Mouse (Mus musculus) C2C12 (cell line): ENCODE measurements around the gene Spop. TPM values are rescaled to one million over a fixed set of nuclear protein-coding genes. Genes with fewer than 3 reads are reported as not detected.

ENCODE experiments used
- H3K27me3 ChIP-seq: one replicate; pipeline ENCODE4 v1.6.1; 2011; ENCODE audit not compliant: control insufficient read depth, insufficient read depth, insufficient read length
- H3K36me3 ChIP-seq: one replicate; pipeline ENCODE4 v1.6.1; 2011; ENCODE audit not compliant: control insufficient read depth, insufficient read depth
- H3K4me3 ChIP-seq: one replicate; pipeline ENCODE4 v1.5.1; 2011; ENCODE audit warnings: mild to moderate bottlenecking, control low read depth; ENCODE audit not compliant: poor library complexity, insufficient read depth, severe bottlenecking
- H3K79me2 ChIP-seq: one replicate; pipeline ENCODE4 v1.6.1; 2011; ENCODE audit not compliant: control insufficient read depth, insufficient read depth
- H3K79me3 ChIP-seq: one replicate; pipeline ENCODE4 v1.6.1; 2011; ENCODE audit warnings: low read depth, control low read depth
- H3ac ChIP-seq: one replicate; pipeline ENCODE3; 2011; ENCODE audit warnings: low read depth; ENCODE audit not compliant: control insufficient read depth, insufficient read length
- CEBPB ChIP-seq: IDR thresholded peaks from one replicate; pipeline ENCODE4 v1.6.1; 2011; ENCODE audit warnings: low read depth, mild to moderate bottlenecking, control low read depth, moderate library complexity
- CTCF ChIP-seq: IDR thresholded peaks from one replicate; pipeline ENCODE4 v1.5.1; 2011; ENCODE audit not compliant: control insufficient read depth, insufficient read depth, insufficient read length
- FOSL1 ChIP-seq: IDR thresholded peaks from one replicate; pipeline ENCODE4 v1.8.0; 2011; ENCODE audit warnings: mild to moderate bottlenecking, low read length; ENCODE audit not compliant: poor library complexity, insufficient read depth, severe bottlenecking
- MAX ChIP-seq: IDR thresholded peaks from one replicate; pipeline ENCODE4 v1.6.1; 2011; ENCODE audit warnings: mild to moderate bottlenecking, control low read depth
- MYOD1 ChIP-seq: IDR thresholded peaks from one replicate; pipeline ENCODE4 v1.6.1; 2011; ENCODE audit warnings: low read depth; ENCODE audit not compliant: control insufficient read depth, insufficient read length
- MYOG ChIP-seq: IDR thresholded peaks from one replicate; pipeline ENCODE4 v1.6.1; 2011; ENCODE audit not compliant: control insufficient read depth, insufficient read length; ENCODE audit errors: extremely low read depth
- USF1 ChIP-seq: IDR thresholded peaks from one replicate; pipeline ENCODE4 v1.6.1; 2011; ENCODE audit warnings: low read depth, mild to moderate bottlenecking, control low read depth, moderate library complexity
- polyA plus RNA-seq: library from polyadenylated mRNA; unstranded; fragments of >200 nt; fragmentation: generic; extraction: Trizol; gene quantifications from one replicate; pipeline ENCODE4 v1.2.1, GENCODE M21; 2012; ENCODE audit warnings: missing spikeins

The Spop gene
- polyA plus RNA-seq, 1 experiment: 59.0 TPM

- no peaks in the 10 kb centered on the region for H3K36me3 ChIP-seq
These were observed 45.6 kb upstream of the Spop start for GRCm38 (mm10) chr11:95368231-95368823.

GRCm38 (mm10) chr11:95368871-95369270 is 45.0 kb upstream of the Spop start:
- no peaks in the 10 kb centered on the region for H3K36me3 ChIP-seq
- H3K79me2 ChIP-seq: no peaks in the 10 kb centered on the region
- H3K27me3 ChIP-seq: no peaks in the 10 kb centered on the region
- no peak overlapping the region for H3K4me3 ChIP-seq
- H3K79me3 ChIP-seq: no peaks in the 10 kb centered on the region
- no peak overlapping the region for H3ac ChIP-seq
- no peak for TF ChIP-seq FOSL1
- no peak for TF ChIP-seq CEBPB
- no peak for TF ChIP-seq MAX
- no peak for TF ChIP-seq CTCF
- TF ChIP-seq USF1: no peak
- no peak for TF ChIP-seq MYOG
- no peak for TF ChIP-seq MYOD1

More at GRCm38 (mm10) chr11:95368231-95368823, 45.6 kb upstream of the Spop start:
- no peaks in the 10 kb centered on the region for H3K79me3 ChIP-seq
- no peaks in the 10 kb centered on the region for H3K79me2 ChIP-seq
- H3ac ChIP-seq: no peak overlapping the region
- H3K4me3 ChIP-seq: no peak overlapping the region
- TF ChIP-seq MAX (no peak), FOSL1 (no peak), CEBPB (no peak), CTCF (no peak), MYOG (no peak), USF1 (no peak), MYOD1 (no peak)
- no peaks in the 10 kb centered on the region for H3K27me3 ChIP-seq

DNA sequence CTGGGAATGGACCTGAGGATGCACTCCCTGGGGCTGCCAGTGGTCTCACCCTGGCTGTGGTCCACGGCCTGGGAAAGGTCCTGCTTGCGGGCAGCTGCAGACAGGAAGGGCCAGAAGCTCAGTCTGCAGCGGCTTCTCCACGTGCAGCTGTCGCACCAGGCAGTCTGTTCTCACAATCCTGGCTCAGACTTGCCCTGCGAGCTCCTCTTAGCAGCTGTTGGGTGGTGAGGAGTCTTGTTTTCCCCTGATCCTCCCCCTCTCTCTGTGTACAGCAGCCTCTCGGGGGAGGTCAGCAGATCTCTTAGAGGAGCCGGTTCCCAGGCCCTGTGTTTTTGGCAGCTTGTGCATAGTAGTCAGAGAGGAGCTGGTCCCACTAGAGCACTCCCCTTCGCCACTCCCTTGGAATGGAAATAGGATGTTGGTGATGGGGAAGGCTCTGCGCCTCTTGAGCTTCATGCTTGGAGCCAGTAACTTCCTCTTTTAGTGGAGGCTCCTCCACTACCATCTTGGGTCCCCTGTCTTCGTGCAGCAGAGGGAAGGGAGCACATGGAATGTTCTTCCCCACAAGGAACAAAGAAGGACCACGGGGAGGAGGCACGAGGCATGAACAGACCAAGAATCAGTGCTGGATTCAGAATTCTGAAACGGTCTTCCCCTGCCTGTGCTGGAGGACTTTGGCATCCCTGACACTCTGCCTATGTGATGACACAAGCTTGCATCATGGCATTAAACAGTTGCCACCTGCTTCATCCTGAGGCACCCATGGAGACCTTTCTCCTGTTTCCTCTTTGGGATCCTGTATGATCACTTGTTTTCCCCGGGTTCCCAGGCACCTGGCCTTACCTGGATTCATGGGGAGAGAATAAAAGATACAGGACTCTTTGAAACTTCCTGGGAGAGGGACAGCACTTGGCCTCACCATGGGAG is 43.7 kb upstream of the Spop start:
- TF ChIP-seq MYOD1 (peak; percentile 86), MAX (no peak)
- Histone ChIP-seq H3K79me2 (no peaks in the 10 kb centered on the region), H3ac (no peak overlapping the region), H3K36me3 (no peaks in the 10 kb centered on the region), H3K79me3 (no peaks in the 10 kb centered on the region), H3K4me3 (no peak overlapping the region), H3K27me3 (no peaks in the 10 kb centered on the region)

DNA sequence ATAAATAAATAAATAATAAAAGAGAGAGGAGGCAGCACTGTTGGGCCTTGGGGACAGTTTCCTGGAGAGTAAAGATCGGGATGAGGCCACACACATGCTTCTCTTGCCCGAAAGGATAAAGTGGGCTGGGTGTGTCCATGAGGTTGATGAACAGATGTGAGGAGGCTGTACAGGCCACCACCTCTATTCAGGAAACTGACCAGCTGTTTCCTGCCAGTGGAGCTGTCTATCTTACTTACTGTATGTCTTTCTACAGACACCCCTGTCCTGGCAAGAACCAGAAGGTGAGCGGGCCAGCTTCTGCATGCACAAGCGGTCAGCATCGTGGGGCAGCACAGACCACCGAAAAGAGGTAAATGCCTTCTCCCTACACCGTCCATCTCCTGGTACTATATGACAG is 42.7 kb upstream of the Spop start:
- H3K4me3 ChIP-seq: no peak overlapping the region
- H3K79me3 ChIP-seq: no peaks in the 10 kb centered on the region
- no peaks in the 10 kb centered on the region for H3K27me3 ChIP-seq
- no peaks in the 10 kb centered on the region for H3K79me2 ChIP-seq
- TF ChIP-seq CEBPB (no peak), CTCF (no peak), FOSL1 (no peak), USF1 (no peak), MYOG (no peak), MAX (no peak)
- no peaks in the 10 kb centered on the region for H3K36me3 ChIP-seq
- no peak overlapping the region for H3ac ChIP-seq

- Histone ChIP-seq H3K4me3 (no peak overlapping the region), H3K36me3 (no peaks in the 10 kb centered on the region), H3K27me3 (no peaks in the 10 kb centered on the region), H3K79me3 (no peaks in the 10 kb centered on the region), H3K79me2 (no peaks in the 10 kb centered on the region), H3ac (no peak overlapping the region)
- TF ChIP-seq MYOD1: no peak
- TF ChIP-seq FOSL1: no peak
- no peak for TF ChIP-seq USF1
- no peak for TF ChIP-seq CEBPB
- no peak for TF ChIP-seq MYOG
These were observed 35.0 kb upstream of the Spop start for GRCm38 (mm10) chr11:95378926-95379325.

- H3ac ChIP-seq: no peak overlapping the region
- H3K36me3 ChIP-seq: no peaks in the 10 kb centered on the region
- TF ChIP-seq USF1 (no peak), FOSL1 (no peak), CEBPB (no peak), MYOD1 (no peak), MYOG (no peak), MAX (no peak), CTCF (no peak)
- H3K4me3 ChIP-seq: no peak overlapping the region
- no peaks in the 10 kb centered on the region for H3K79me3 ChIP-seq
- no peaks in the 10 kb centered on the region for H3K27me3 ChIP-seq
- H3K79me2 ChIP-seq: no peaks in the 10 kb centered on the region
These were observed 34.3 kb upstream of the Spop start for GRCm38 (mm10) chr11:95379552-95379951.
